Mouse (Mus musculus) MEL (cell line): ENCODE data around the gene Rsph3a. TPM values are rescaled to one million over a fixed set of nuclear protein-coding genes. Genes with fewer than 3 reads are reported as not detected.
A peak's percentile ranks its signal among the peaks of the same experiment; 100 is the strongest.

Experiments used
- DNase-seq: peaks from one replicate; pipeline ENCODE4 v3.0.0; 2011; ENCODE audit warnings: low read depth, low spot score
- H3K27ac ChIP-seq: 2 replicates; pipeline ENCODE4 v1.5.1; 2012; ENCODE audit warnings: low read depth, mild to moderate bottlenecking, control low read depth, low read length, moderate library complexity; ENCODE audit not compliant: control insufficient read depth
- H3K27me3 ChIP-seq, 2 experiments: fragments of 150-350 bp in 1 of 2; sonication (generic) in 1 of 2; 2 replicates each; pipeline ENCODE4 v1.6.1; 2012; ENCODE audit warnings: low read length in 2 of 2, mild to moderate bottlenecking in 2 of 2, improper control_type of control experiment in 1 of 2, moderate library complexity in 1 of 2; ENCODE audit not compliant: insufficient read depth in 2 of 2, control insufficient read depth in 1 of 2
- H3K36me3 ChIP-seq, 2 experiments: 2 replicates each; pipeline ENCODE4 v1.6.1; 2012 to 2014; ENCODE audit warnings: low read length in 2 of 2, improper control_type of control experiment in 1 of 2, inconsistent platforms in 1 of 2, mild to moderate bottlenecking in 1 of 2; ENCODE audit not compliant: insufficient read depth in 2 of 2, control insufficient read depth in 1 of 2
- H3K4me1 ChIP-seq, 2 experiments: fragments of 150-350 bp in 1 of 2; sonication (generic) in 1 of 2; 2 replicates each; pipeline ENCODE4 v1.6.1; 2012; ENCODE audit warnings: low read length in 2 of 2, improper control_type of control experiment in 1 of 2, mild to moderate bottlenecking in 1 of 2; ENCODE audit not compliant: insufficient read depth in 2 of 2, control insufficient read depth in 1 of 2
- H3K4me3 ChIP-seq, 2 experiments: fragments of 150-350 bp in 1 of 2; sonication (generic) in 1 of 2; 2 replicates each; pipeline ENCODE4 v1.5.1; 2012; ENCODE audit warnings: low read depth in 2 of 2, low read length in 2 of 2, mild to moderate bottlenecking in 2 of 2, moderate library complexity in 2 of 2, control low read depth in 1 of 2, improper control_type of control experiment in 1 of 2; ENCODE audit not compliant: control insufficient read depth in 1 of 2, insufficient read depth in 1 of 2
- H3K79me2 ChIP-seq: 2 replicates; pipeline ENCODE4 v1.6.1; 2012; ENCODE audit warnings: mild to moderate bottlenecking, low read length, moderate library complexity; ENCODE audit not compliant: control insufficient read depth, poor library complexity, insufficient read depth
- H3K9ac ChIP-seq: 2 replicates; pipeline ENCODE4 v1.6.1; 2012; ENCODE audit warnings: low read depth, mild to moderate bottlenecking, control low read depth, low read length, moderate library complexity; ENCODE audit not compliant: control insufficient read depth, poor library complexity, severe bottlenecking
- H3K9me3 ChIP-seq: fragments of 150-350 bp; sonication (generic); replicated peaks from 2 replicates; pipeline ENCODE4 v1.6.1; 2012; ENCODE audit warnings: mild to moderate bottlenecking, low read length, improper control_type of control experiment, moderate library complexity; ENCODE audit not compliant: insufficient read depth
- CHD1 ChIP-seq: IDR thresholded peaks from 2 replicates; pipeline ENCODE4 v1.6.1; 2012; ENCODE audit warnings: low read depth, mild to moderate bottlenecking, inconsistent platforms, low read length, improper control_type of control experiment
- E2F4 ChIP-seq: IDR thresholded peaks from 2 replicates; pipeline ENCODE4 v1.6.1; 2011; ENCODE audit warnings: low read depth, low read length, improper control_type of control experiment, borderline replicate concordance
- ELF1 ChIP-seq: IDR thresholded peaks from 2 replicates; pipeline ENCODE4 v1.6.1; 2014; ENCODE audit warnings: low read depth, mild to moderate bottlenecking, inconsistent platforms, low read length, improper control_type of control experiment, moderate library complexity
- EP300 ChIP-seq, 2 experiments: IDR thresholded peaks; 2 replicates each; pipeline ENCODE4 v1.6.1; 2011; ENCODE audit warnings: improper control_type of control experiment in 2 of 2, low read length in 2 of 2, low read depth in 1 of 2, mild to moderate bottlenecking in 1 of 2
- ETS1 ChIP-seq: IDR thresholded peaks from 2 replicates; pipeline ENCODE4 v1.6.1; 2012; ENCODE audit warnings: low read depth, mild to moderate bottlenecking, inconsistent platforms, low read length, improper control_type of control experiment, moderate library complexity
- GABPA ChIP-seq: IDR thresholded peaks from 2 replicates; pipeline ENCODE4 v1.6.1; 2012; ENCODE audit warnings: low read depth, mild to moderate bottlenecking, inconsistent platforms, low read length, improper control_type of control experiment, moderate library complexity
- HCFC1 ChIP-seq: IDR thresholded peaks from 2 replicates; pipeline ENCODE4 v1.6.1; 2012; ENCODE audit warnings: low read depth, mild to moderate bottlenecking, inconsistent platforms, low read length, improper control_type of control experiment, moderate library complexity
- KAT2A ChIP-seq: conservative IDR thresholded peaks from 2 replicates; pipeline ENCODE4 v1.6.1; 2012; ENCODE audit warnings: low read depth, low read length, improper control_type of control experiment, inconsistent platforms
- MAFK ChIP-seq: IDR thresholded peaks from 2 replicates; pipeline ENCODE4 v1.6.1; 2011; ENCODE audit warnings: low read depth, mild to moderate bottlenecking, low read length, improper control_type of control experiment, borderline replicate concordance
- MAX ChIP-seq: IDR thresholded peaks from 2 replicates; pipeline ENCODE4 v1.6.1; 2011; ENCODE audit warnings: low read length, improper control_type of control experiment
- MAZ ChIP-seq: IDR thresholded peaks from 2 replicates; pipeline ENCODE4 v1.6.1; 2012; ENCODE audit warnings: low read depth, mild to moderate bottlenecking, inconsistent platforms, low read length, improper control_type of control experiment
- MEF2A ChIP-seq: IDR thresholded peaks from 2 replicates; pipeline ENCODE4 v1.6.1; 2014; ENCODE audit warnings: low read depth, mild to moderate bottlenecking, inconsistent platforms, low read length, improper control_type of control experiment; ENCODE audit not compliant: poor library complexity, insufficient replicate concordance, severe bottlenecking; ENCODE audit errors: extremely low read depth
- MXI1 ChIP-seq: IDR thresholded peaks from 2 replicates; pipeline ENCODE4 v1.6.1; 2011; ENCODE audit warnings: mild to moderate bottlenecking, low read depth, low read length, improper control_type of control experiment
- MYB ChIP-seq: IDR thresholded peaks from 2 replicates; pipeline ENCODE4 v1.6.1; 2011; ENCODE audit warnings: mild to moderate bottlenecking, low read depth, low read length, improper control_type of control experiment
- MYC ChIP-seq: IDR thresholded peaks from 2 replicates; pipeline ENCODE4 v1.6.1; 2011; ENCODE audit warnings: low read depth, mild to moderate bottlenecking, low read length, improper control_type of control experiment, moderate library complexity
- NELFE ChIP-seq: IDR thresholded peaks from 2 replicates; pipeline ENCODE4 v1.6.1; 2011; ENCODE audit warnings: low read depth, low read length, improper control_type of control experiment
- NRF1 ChIP-seq: IDR thresholded peaks from 2 replicates; pipeline ENCODE4 v1.6.1; 2014; ENCODE audit warnings: low read depth, mild to moderate bottlenecking, inconsistent platforms, low read length, improper control_type of control experiment, moderate library complexity; ENCODE audit not compliant: poor library complexity, insufficient read depth, severe bottlenecking
- POLR2AphosphoS2 ChIP-seq: IDR thresholded peaks from 2 replicates; pipeline ENCODE4 v1.6.1; 2011; ENCODE audit warnings: low read length, improper control_type of control experiment
- POLR2AphosphoS5 ChIP-seq: IDR thresholded peaks from 2 replicates; pipeline ENCODE4 v1.6.1; 2012; ENCODE audit warnings: low read depth, borderline replicate concordance, mild to moderate bottlenecking, inconsistent platforms, low read length, moderate library complexity, mixed read lengths
- RAD21 ChIP-seq: IDR thresholded peaks from 2 replicates; pipeline ENCODE4 v1.6.1; 2011; ENCODE audit warnings: mild to moderate bottlenecking, low read depth, low read length, improper control_type of control experiment
- RCOR1 ChIP-seq: IDR thresholded peaks from 2 replicates; pipeline ENCODE4 v1.6.1; 2012; ENCODE audit warnings: low read depth, mild to moderate bottlenecking, inconsistent platforms, low read length, improper control_type of control experiment
- TAL1 ChIP-seq: IDR thresholded peaks from 2 replicates; pipeline ENCODE4 v1.6.1; 2012; ENCODE audit warnings: mild to moderate bottlenecking, inconsistent platforms, low read length, moderate library complexity, mixed read lengths
- UBTF ChIP-seq: IDR thresholded peaks from 2 replicates; pipeline ENCODE4 v1.6.1; 2012; ENCODE audit warnings: low read depth, mild to moderate bottlenecking, inconsistent platforms, low read length, improper control_type of control experiment, moderate library complexity, borderline replicate concordance; ENCODE audit not compliant: insufficient read depth
- USF1 ChIP-seq: IDR thresholded peaks from 2 replicates; pipeline ENCODE4 v1.6.1; 2014; ENCODE audit warnings: low read depth, mild to moderate bottlenecking, inconsistent platforms, low read length, improper control_type of control experiment, moderate library complexity
- USF2 ChIP-seq, 2 experiments: IDR thresholded peaks; 2 replicates each; pipeline ENCODE4 v1.6.1; 2011 to 2012; ENCODE audit warnings: improper control_type of control experiment in 2 of 2, low read length in 2 of 2, borderline replicate concordance in 1 of 2, inconsistent platforms in 1 of 2, low read depth in 1 of 2, mild to moderate bottlenecking in 1 of 2; ENCODE audit not compliant: insufficient read depth in 1 of 2
- ZC3H11A ChIP-seq: IDR thresholded peaks from 2 replicates; pipeline ENCODE4 v1.6.1; 2012; ENCODE audit warnings: low read depth, mild to moderate bottlenecking, inconsistent platforms, low read length, improper control_type of control experiment
- ZMIZ1 ChIP-seq: IDR thresholded peaks from 2 replicates; pipeline ENCODE4 v1.6.1; 2012; ENCODE audit warnings: low read depth, mild to moderate bottlenecking, inconsistent platforms, low read length, improper control_type of control experiment, moderate library complexity
- ZNF384 ChIP-seq: IDR thresholded peaks from 2 replicates; pipeline ENCODE4 v1.6.1; 2012; ENCODE audit warnings: low read depth, mild to moderate bottlenecking, inconsistent platforms, low read length, improper control_type of control experiment
- polyA plus RNA-seq, 2 experiments: library from polyadenylated mRNA; stranded (reverse) in 1 of 2; unstranded in 1 of 2; fragments of >175 nt in 1 of 2; fragments of >200 nt in 1 of 2; gene quantifications; 2 replicates each; pipeline versions ENCODE4 v1.2.1 to v1.2.4; 2012; ENCODE audit warnings: low replicate concordance in 2 of 2, low read depth in 1 of 2; ENCODE audit not compliant: insufficient read length in 2 of 2, insufficient read depth in 1 of 2, missing spikeins in 1 of 2
- total RNA-seq: library from RNA; depleted of rRNA; stranded (reverse); fragments of 300-350 nt; gene quantifications from 2 replicates; pipeline ENCODE4 v1.2.3, GENCODE M21; 2012

The Rsph3a gene
- total and polyA plus RNA-seq, 3 experiments, result 18.7 to 37.4 TPM; not detected in 1

DNA sequence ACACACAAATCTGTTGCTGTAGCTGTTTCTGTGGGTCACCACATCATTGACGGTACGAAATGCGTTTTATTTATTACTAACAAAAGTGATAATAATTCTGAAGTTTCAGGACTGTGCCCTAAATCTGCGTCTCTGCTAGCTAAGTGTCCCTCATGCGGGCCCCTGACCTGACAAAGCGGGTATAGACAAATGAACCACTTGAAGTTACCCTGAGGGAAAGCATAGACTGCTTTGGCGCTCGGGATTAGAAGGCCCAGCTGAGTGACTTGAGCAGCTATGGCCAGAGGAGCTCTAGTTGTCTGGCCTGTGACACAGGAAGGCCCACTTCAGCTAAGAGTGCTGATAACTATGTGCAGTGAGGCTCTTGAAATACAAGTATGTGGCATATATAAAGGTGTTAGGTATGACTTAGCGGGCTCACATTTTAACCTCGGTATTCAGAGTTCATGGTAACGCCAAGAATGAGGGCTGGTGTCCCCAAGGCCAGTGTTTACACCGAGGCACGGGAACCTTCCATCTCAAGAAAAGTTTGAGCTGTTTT is 21.2 kb upstream of the Rsph3a start:
- Histone ChIP-seq H3K9me3 (no peaks in the 10 kb centered on the region), H3K27me3 (no peaks in the 10 kb centered on the region), H3K79me2 (peaks cover 3% of the 10 kb centered on the region; the same call in 1 of the 2 replicates), H3K9ac (no peak overlapping the region), H3K27ac (no peak overlapping the region), H3K36me3 (peaks cover 0 to 27% of the 10 kb centered on the region in 2 experiments; a peak in 3 of 4 replicates), H3K4me1 (peaks cover 13 to 21% of the 10 kb centered on the region in 2 experiments), H3K4me3 (no peak overlapping the region)
- TF ChIP-seq ZC3H11A, result no peak
- DNase-seq, result no peak

DNA sequence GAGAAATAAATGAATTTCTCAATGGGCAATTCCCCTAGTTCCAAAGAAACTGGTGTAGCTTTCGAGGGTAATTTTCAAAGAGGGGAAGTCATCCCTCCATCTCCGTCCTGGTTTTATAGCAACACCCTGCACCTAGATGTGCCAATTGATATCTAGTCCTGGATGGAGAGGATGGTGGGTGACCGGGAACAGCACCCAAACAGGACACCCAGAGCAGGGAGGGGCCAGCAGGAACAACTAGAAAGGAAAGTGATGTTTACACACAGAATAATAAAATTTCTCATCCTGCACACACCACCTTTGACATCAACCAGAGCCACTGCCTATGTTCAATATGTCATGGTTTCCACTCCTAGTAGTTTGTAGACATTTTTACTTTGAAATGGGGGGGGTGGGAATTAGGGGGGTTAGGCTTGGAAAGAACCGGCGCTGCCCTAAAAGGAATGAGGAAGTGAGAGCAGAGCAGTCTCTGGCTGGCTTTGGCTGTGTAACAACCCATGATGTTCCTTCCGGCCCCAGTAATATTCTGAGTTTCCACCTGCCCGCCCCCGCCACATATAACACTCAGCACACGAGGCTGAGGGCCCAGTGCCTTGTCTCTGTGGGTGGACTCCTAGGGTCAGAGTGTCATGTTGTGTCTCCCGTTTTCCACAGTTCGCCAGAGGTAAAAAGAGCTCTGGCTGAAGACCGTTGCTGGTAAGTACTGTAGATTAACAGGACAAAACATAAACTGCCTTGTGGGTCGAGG is 19.8 kb upstream of the Rsph3a start, which contains the start of gene Tagap:
Tagap (plus strand) TSS at position 588 of the 748 bp plus-strand sequence.
- Histone ChIP-seq H3K4me3 (peak within 1 kb of the TSS; percentile 66 to 68), H3K9me3 (no peaks in the 10 kb centered on the region), H3K79me2 (peaks cover 3% of the 10 kb centered on the region; the same call in 1 of the 2 replicates), H3K9ac (peak within 1 kb of the TSS; percentile 87), H3K27ac (peak within 1 kb of the TSS; percentile 60), H3K4me1 (peaks cover 13 to 21% of the 10 kb centered on the region in 2 experiments), H3K27me3 (no peaks in the 10 kb centered on the region), H3K36me3 (peaks cover under 1 to 27% of the 10 kb centered on the region in 2 experiments; a peak in 3 of 4 replicates)
- peak; percentile 84 for DNase-seq
- TF ChIP-seq MAFK, result no peak
- TF ChIP-seq MAZ, result no peak; the same call in 1 of the 2 replicates
- peak; percentile 45; the same call in 1 of the 2 replicates for TF ChIP-seq POLR2AphosphoS2
- TF ChIP-seq ZNF384, result no peak
- no peak for TF ChIP-seq USF2 (IDR thresholded peaks at IDR 0.05; ENCODE audit: borderline replicate concordance in 1 of 2, insufficient read depth in 1 of 2, low read depth in 1 of 2, low read length in 2 of 2)
- TF ChIP-seq KAT2A, result no peak; the same call in 1 of the 2 replicates
- TF ChIP-seq ELF1, result peak; percentile 75
- no peak for TF ChIP-seq UBTF
- no peak; the same call in 1 of the 2 replicates for TF ChIP-seq ZMIZ1
- no peak for TF ChIP-seq TAL1
- no peak for TF ChIP-seq NRF1
- no peak for TF ChIP-seq CHD1
- peak; percentile 64; the same call in 1 of the 2 replicates for TF ChIP-seq MXI1
- no peak for TF ChIP-seq RAD21
- TF ChIP-seq MYC, result no peak
- peak; percentile 54; the same call in 1 of the 2 replicates for TF ChIP-seq HCFC1
- no peak for TF ChIP-seq USF1
- TF ChIP-seq MYB, result no peak
- TF ChIP-seq MEF2A, result no peak
- 0 out of 2 replicates have a peak, but pooled peaks have one; percentile 50 for TF ChIP-seq E2F4
- no peak for TF ChIP-seq GABPA
- TF ChIP-seq MAX, result peak; percentile 68; the same call in 1 of the 2 replicates
- TF ChIP-seq RCOR1, result no peak
- no peak for TF ChIP-seq EP300 (IDR thresholded peaks at IDR 0.05; ENCODE audit: low read depth in 1 of 2, low read length in 2 of 2)
- TF ChIP-seq ETS1, result peak; percentile 45
- TF ChIP-seq NELFE, result peak; percentile 52; the same call in 1 of the 2 replicates
- no peak for TF ChIP-seq POLR2AphosphoS5
